Mouse (Mus musculus) megakaryocyte-erythroid progenitor cell, adult 5-6 weeks (primary cell): ENCODE data around the gene Taf10. TPM values are rescaled to one million over a fixed set of nuclear protein-coding genes. Genes with fewer than 3 reads are reported as not detected.
"Not testable (repeated sequence)": the region's sequence is repeated elsewhere in the genome, so short reads cannot be mapped to it uniquely, and the experiment has no call there.

ENCODE experiments used
- ATAC-seq: replicated peaks from 2 replicates; pipeline ENCODE4 v1.8.0; 2016; ENCODE audit warnings: mild to moderate bottlenecking, inconsistent platforms; ENCODE audit not compliant: severe bottlenecking, poor library complexity, low FRiP score, low TSS enrichment
- total RNA-seq, 2 experiments: library from RNA; stranded (forward) in 1 of 2; stranded (reverse) in 1 of 2; fragments of 200-1000, 215-1000 nt in 1 of 2; fragments of >200 nt in 1 of 2; fragmentation: Nextera tagmentation in 1 of 2; gene quantifications; 2 replicates each; pipeline ENCODE4 v1.2.3; 2014 to 2017

Taf10 gene
- total RNA-seq, 2 experiments from 2014 or later = 219 to 378 TPM

DNA sequence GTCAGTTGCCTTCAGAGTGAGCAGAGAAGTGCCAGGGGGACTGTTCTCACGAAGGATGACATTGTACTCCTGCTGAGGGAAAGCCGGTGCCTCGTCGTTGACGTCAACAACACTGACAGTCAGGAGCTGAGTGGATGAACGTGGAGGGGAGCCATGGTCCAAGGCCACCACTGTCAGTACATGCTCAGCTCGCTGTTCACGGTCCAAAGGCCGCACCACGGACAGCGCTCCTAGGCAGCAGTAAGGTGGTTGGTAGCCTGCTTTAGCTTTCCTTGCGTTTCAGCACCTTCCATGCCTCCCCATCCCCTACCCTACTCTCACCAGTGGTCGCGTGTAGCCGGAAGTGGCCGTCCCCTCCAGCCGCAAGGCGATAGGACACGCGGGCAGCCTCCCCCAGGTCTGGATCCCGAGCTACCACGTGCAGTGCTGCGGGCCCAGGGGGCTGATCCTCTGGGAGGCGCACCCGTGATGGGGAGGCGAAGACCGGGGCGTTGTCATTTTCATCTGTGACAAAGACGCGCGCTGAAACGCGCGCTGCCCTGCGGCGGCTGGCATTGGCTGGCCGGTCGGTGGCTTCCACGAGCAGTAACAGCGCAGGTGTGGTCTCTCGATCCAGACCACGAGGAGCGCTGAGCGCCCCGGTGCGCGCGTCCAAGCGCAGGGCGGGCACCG is 17.8 kb upstream of the Taf10 start:
- no peak for ATAC-seq

DNA sequence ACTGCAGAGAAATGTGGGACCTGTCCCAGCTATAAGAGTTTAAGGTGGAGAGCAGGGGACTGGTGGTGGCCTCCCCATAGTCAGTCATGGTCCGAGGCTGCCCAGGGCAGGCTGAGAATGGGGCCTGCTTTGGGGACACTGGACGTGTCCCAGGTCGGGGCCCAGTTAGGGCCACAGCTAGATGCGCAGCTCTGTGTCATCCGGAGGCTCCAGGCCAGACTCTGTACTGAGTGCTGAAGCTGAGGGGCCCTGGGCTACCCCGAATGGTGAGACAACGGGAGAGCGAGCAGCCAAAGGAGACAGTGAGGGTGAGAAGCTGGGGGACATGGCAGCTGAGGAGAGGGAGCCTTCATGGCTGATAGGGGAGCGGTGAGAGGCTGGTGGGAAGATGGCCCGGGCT is 9.1 kb upstream of the Taf10 start:
- ATAC-seq = no peak

DNA sequence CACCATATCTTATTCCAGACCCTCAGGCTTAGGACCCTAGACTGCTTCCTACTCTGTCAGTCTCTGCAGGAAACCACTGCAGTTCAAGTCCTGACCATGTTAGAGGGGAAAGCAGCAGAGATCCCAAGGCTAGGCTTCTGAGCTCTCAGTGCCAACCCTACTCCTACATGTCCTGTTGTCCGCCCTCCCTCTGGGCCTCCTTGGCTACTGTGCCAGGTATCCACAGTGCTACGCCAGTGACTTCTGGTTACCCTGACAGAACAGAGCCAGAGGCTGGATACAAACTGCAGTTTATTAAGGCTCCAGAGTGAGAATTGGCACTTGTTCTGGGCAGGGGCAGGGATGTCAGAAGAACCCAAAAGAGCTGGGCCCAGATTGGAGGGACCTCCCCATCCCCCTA is 8.6 kb upstream of the Taf10 start:
- no peak for ATAC-seq

DNA sequence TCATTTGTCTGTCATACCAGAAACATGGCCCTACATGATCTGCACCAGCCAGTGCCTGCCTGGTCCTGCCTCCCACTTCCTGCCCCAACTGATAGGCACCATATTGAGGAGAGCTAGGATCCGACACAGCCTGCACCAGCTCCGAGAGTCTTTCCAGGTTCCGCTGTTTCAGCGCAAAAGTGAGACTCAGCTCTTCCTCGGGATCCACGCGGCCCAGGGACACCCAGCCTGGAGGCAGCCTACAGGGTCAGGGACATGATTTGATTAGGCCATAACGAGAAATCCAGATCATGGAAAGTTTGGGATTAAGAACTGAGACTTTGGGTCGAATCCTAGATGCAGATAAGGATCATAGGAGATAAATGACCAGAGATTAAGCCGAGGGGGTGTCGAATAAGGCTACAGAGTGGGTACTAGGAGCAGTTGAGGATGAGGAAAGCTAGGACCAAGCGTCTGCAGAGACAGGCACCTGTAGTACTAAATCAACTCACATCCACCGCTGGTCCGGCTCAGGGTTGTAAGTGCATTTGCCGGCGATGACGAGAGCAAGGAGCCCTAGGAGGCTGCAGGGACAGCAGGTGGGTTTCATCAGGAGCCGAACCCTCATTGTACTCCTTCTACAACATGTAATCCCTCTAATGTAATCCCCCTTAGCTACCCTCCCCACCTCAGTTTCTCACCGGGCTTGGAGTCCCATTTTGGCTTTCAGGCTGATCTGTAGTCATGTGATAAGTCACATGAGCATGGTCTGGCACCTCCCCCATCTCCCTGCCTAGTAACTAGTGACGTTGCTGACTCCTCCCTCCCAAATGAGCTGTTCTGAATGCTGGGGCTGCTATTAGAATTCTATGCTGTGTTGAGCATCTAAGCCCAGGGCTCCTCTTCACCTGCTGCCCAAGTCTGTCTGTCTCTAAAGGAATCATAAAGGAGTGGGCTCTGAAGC is 7.6 kb upstream of the Taf10 start, which contains the start of gene Tpp1:
Gene Tpp1, minus strand, starts transcription at position 745 of the 943 bp plus-strand sequence.
- peak; percentile 95 for ATAC-seq

DNA sequence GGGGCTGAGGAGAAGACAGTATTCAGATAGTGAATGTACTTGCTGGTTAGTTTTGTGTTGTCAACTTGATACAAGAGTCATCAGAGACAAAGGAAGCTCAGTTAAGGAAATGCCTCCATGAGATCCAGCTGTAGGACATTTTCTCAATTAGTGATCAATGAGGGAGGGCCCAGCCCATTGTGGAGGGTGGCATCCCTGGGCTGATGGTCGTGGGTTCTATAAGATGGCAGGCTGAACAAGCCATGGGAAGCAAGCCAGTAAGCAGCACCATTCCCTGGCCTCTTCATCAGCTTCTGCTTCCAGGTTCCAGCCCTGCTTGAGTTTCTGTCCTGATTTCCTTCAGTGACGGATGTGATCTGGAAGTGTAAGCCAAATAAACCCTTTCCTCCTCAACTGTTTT is 3.6 kb upstream of the Taf10 start:
- ATAC-seq = no peak

DNA sequence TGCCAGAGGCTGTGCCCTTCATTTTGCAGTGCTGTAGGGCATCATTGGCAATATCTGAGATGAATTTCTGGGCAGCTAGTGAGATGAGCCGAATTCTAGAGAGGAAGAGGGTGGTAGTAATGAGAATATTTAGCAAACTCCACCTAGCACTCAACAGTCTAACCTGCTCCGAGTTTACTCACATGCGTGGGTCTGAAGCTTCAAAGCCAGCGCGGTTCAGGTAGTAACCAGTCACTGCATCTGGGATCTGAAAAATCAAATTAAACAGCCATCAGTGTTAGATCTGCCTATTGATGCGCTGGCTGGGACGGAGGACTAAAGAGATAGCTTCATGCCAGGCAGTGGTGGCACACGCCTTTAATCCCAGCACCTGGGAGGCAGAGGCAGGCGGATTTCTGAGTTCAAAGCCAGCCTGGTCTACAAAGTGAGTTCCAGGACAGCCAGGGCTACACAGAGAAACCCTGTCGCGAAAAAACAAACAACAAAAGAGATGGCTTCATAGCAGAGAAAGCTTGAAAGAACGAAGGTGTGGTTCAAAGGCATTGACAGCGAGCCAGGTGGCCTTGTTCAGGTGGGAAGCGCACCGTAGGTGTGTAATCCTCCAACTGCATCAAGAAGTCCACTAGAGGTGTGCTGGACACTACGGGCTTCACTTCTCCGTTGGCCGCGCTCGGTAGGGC is 775 bp downstream of the Taf10 start:
- ATAC-seq = not testable (repeated sequence)

DNA sequence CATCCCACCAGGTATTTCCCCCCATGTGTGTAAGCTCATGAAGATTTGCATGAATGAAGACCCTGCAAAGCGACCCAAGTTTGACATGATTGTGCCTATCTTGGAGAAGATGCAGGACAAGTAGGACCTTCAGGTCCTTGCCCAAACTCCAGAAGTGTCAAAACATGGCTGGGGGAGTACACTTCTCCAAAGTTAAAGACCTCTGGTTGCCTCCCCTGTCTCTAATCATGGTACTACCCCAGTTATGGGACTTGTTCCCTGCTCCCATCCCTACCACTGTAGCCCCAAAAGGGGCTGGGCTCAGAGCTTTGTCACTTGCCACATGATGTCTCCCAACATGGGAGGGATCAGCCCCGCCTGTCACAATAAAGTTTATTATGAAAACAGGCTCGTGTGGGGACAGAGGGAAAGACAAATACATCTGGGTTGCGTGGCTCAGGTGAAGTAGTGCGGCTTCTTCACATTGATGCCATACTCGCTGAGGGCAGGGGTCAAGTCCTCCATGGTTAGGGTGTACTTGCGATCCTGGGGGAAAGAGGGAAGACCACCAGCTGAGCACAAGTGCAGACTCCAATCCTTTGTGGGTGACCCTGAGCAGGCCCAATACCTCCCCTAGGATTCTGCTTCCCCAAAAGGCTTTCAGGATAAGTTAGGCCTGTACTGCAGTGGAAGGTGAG is 1.5 kb downstream of the Taf10 start:
- ATAC-seq = not testable (repeated sequence)

DNA sequence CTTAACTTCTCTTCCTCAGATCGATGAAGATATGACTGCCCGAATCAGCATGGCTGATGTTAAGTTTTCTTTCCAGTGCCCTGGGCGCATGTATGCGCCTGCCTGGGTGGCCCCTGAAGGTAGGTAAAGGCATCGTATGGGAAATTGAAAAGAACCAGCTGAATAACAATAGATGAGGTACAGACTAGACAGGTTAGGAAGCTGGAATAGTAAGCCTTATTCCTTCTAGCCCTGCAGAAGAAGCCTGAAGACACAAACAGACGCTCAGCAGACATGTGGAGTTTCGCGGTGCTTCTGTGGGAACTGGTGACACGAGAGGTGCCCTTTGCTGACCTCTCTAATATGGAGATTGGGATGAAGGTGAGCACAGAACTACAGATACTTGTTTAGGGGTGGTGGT is 2.2 kb downstream of the Taf10 start:
- ATAC-seq = no peak

DNA sequence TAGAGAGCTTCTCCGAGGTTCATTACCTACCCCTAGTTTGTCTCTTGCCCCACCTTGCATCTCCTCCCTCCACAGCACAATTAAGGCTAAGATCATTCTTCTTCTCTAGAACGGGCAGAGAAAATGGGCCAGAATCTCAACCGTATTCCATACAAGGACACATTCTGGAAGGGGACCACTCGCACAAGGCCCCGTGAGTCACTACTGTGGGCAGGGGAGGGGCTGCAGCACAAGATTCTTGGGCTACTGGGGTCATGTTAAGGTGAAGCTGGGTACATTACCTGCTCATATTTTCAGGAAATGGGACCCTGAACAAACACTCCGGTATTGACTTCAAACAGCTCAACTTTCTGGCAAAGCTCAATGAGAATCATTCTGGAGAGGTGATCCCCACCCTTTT is 3.3 kb downstream of the Taf10 start:
- no peak for ATAC-seq

DNA sequence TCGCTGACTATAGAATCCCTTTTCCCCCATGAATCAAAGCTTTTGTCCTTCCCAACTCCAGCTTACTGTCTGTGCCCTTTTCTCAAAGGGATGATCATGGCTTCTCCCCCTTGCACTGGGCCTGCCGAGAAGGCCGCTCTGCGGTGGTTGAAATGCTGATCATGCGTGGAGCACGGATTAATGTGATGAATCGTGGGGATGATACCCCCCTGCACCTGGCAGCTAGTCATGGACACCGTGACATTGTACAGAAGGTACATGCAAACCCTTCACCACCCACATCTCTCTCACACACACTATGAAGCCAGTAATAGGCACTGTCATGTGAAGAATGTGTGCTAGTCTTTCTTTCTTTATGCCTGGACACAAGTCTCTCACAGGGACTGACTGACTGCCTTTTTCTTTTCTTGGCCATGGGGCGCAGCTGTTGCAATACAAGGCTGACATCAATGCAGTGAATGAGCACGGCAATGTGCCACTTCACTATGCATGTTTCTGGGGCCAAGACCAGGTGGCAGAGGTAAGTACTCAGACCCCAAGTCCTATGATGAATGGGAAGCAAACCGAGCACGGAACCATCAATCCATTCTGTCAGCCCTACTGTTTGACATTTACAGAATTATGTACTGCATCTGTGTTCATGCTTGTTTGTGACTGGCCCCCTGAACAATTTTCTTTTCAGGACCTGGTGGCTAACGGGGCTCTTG is 3.9 kb downstream of the Taf10 start:
- no peak for ATAC-seq

DNA sequence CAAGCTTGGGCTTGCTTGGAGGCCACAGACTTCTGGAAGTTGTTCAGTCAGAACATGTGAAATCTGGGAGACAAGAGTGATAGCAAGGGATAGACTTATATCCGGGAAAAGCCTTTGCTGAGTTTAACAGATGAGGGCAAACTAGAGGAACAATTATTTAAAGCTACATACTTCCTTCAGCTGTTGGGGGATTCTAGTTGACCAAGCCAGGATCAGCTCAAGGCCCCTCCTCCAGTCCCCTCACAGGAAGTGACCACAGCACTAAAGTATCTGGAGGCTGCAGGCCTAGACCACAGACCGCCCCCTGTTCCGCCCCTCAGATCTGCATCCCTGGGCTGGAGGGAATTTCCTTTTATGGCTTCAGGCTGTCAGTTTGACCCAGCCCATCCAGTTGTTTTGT is 5.2 kb downstream of the Taf10 start:
- no peak for ATAC-seq

DNA sequence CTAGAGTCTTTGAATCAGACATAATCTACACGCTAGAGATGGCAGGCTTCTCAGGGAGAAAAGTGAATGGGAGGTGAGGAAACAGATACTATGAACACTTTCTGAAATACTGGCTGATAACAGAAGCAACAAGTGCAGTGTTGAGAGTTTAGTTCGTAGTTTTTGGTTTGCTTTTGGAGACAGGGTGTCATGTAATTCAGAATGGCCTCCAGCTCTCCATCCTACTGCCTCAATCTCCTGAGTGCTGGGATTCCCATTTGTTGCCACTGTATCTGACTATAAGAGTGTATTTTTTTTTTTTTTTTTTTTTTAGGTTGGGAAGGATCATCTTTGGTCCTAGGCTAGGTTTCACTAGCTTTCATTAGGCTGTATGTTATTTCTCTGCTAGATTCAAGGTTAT is 5.9 kb downstream of the Taf10 start:
- ATAC-seq = no peak

DNA sequence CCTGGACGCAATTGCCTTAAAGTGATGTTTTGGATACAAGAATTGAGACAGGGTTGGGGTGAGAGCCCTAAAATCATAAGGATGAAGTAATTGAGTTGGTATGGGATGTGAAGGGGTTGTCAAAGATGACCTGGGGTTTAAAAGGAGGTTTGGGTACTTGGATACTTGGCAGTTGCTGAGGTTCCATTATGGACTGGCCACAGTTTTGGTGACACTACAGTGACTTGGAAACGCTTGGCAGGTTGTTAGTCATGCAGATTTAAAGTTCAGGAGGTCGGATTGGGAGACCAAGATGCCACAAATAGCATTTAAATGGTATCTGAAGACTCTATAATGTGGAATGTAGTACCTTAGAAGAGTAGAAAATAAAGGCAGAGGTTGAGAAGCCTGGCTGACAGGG is 6.5 kb downstream of the Taf10 start:
- ATAC-seq = no peak

DNA sequence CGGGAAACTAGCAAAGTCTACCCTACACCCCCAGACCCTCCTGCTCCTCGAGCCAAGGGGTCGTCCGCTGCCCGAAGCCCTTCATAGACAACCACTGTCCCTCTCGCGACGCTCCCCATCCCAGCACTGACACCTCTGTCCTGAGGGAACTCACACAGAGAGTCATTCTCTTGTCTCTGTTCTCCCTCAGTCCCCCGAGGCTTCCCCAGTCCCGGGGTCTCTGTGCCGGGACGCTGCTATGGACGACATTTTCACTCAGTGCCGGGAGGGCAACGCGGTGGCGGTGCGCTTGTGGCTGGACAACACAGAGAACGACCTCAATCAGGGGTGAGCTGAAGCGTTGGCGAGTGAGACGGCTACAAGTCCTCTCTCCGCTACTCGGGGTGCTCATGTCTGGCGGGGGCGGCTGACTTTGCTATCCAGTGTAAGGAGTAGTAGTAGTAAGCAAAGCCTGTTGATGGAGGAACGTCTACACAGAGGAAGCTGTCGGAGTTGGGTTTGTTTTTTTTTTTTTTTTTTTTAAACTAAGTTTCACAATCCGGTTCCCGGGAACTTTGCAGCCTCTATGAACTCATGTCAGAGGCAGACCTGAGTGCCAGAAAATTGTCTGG is 7.1 kb downstream of the Taf10 start, which contains the start of gene Rrp8:
Gene Rrp8, minus strand, starts transcription at position 475 of the 611 bp plus-strand sequence.
- peak; percentile 40 for ATAC-seq

DNA sequence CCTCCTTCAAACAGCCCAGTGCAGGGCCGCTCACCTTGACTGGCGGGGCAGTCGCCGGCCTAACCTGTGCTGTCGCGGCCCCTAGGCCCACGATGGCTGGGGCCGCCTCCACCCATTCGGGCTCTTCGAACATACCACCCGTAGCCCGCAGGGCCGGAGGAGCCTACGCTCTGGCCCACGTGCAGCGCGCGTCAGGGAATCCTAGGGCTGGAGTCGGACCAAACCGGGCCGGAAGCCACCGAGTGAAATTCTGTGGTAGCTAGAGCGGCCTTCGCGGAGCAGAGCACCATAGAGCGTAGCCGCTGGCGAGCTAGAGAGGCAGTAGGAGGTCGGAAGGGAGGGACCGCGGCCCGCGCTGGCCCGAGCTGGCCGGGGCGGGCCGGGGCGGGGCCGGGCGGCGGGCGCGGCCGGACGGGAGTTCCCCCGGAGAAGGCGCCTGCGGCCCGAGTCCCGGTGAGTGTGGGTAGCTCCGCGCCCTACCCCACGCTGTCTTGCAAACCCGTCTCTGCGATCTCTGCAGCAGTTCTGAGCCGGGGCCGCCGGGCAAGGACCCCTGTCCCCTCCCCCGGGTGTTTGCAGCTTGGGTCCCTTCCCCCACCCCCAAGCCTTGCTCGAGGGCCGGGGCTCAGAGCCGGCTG is 7.8 kb downstream of the Taf10 start, which contains the start of gene Ilk:
Gene Ilk, plus strand, starts transcription at position 329 of the 638 bp plus-strand sequence.
- ATAC-seq = peak; percentile 79

DNA sequence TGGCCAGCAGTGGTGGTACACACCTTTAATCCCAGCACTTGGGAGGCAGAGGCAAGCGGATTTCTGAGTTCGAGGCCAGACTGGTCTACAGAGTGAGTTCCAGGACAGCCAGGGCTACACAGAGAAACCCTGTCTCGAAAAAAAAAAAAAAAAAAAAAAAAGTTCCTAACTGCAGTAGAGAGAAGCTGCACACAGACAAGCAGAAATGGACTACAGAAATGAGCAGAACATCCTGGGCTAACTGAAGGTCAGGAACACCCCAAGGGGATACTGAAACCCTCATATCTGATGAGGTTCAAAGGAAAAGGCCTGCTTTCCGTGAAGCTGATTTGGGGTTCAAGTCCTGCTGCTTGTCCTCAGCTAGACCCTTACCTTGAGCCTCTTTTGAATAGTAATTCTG is 8.7 kb downstream of the Taf10 start:
- ATAC-seq = not testable (repeated sequence)

DNA sequence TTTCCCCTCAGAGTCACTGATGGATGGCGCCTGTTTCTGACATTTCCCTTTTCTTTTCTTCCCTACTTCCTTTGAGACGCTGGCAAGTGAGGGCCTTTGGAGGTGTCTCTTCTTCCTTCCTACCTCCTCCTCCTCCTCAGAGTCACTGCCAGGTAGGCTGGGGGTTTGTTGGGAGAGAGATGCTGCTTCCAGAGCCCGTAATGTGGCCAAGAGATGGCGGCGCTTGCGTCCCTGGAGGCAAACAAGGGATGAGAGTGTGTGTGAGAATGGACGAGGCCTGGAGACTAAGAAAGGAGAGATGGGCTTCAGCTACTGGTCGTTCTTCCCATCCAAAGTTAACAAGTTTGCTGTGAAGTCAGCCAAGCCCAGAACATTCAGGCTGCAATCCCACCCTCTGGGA is 9.3 kb downstream of the Taf10 start:
- ATAC-seq = no peak

DNA sequence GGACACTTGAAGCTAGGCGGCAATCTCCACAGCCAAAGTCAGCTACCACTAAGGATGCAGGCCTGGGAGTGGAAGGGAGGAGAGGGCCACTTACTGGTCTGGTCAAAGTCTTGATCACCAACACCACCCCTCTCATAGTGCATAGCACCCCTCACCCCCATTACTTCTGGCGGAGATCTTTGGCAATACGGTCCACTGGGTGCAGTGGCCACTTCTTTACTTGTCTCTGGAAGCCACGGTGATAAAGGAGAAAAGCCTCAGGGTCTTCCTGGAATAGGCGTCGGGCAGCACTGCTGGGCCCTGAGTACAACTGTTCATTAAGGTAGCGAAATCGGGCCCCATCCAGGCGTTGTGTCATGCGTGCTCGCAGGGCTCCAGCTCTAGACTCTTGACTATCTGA is 10.3 kb downstream of the Taf10 start:
- ATAC-seq = no peak
